Mouse (Mus musculus): ENCODE data around the gene Cyb5rl.
A peak's percentile ranks its signal among the peaks of the same experiment; 100 is the strongest.

Gene Cyb5rl

GRCm38 (mm10) chr4:107061560-107061959 is 5.2 kb upstream of the Cyb5rl start:
- DNase-seq (ENCODE audit: low spot score in 2 of 2), result no peak

DNA sequence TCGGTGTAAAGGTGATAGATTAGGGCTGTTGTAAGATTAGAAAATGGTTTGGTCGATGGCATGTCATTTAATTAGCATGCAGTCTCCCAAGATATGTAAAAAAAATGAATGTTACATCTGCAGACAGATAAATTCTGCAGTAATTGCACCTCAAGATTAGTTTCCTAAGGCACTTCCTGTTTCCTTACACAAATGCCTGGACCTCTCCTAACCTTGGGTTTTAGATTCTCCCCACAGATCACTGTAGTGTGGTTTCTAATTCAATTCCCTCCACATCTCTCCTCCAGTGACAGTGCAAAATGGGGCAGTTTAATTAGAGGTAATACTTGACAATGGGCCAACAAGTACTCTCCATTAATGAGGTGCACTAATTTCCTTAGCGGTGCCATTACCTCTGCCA is 3.6 kb upstream of the Cyb5rl start:
- DNase-seq (ENCODE audit: low spot score in 2 of 2), result no peak

DNA sequence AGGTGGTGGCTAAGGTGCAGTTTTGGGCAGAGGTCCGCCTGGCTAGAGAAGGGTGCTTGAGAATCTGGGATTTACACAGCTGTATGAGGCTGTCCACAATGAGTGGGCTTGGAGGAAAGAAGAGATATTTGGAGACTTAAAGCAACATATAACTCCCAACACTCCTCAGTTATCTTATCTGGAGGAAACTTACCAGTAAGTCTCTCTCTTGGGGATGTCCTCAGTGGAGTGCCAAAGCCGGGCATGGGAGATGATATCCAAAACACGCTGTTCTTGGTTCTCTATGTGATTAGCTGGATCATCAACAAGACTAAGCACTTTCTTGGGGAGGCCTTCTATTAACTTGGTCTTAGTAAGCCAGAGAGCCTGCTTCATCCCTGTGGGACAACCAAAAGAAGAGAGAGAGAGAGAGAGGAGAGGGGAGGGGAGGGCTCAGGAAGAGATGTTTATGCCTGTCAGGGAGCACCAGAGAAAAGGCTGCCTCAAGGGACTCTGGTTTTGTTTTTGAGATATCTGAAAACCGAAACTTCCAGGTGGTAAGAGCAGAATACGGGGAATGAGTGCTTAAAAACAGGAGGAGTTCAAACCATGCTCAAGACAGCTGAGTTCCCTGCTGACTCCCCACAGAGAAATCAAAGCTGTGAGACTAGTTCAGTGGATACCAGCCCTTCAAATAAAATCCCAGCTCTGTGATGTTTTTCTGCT is 2.2 kb upstream of the Cyb5rl start:
- no peak for DNase-seq (ENCODE audit: low spot score in 2 of 2)

DNA sequence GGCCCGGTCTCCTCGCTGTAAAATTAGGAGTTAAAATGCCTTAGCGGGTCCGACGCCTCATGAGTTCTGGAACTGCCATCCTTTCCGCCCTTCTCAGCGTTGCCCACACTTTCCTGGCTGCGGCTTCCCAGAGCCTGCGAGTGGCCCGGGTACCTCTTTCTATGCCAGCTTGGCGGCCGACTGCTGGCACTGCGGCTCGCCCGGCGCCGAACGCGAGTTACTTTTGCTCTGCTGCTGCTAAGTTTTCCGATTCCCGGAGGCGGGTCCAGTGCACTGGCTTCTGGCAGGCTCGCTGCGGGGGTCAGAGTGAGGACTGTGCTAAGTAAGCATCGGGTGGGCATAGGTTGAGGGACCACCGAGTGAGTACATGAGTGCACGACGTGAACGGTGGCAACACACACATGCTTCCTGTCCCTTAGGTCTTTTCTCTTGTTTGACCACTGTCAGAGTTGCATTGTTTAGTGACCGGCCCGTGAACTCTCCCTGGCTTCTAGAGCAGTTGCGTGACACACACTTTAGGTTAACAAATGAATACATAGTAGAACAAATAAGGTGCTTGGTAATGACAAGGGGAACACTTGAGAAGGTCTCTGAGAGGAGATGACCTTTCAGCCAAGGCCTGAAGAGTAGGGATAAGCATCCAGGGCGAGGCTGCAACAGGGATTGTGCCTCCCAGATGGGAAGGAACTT is 508 bp downstream of the Cyb5rl start:
- peak in 1 of 2 experiments; percentile 54 for DNase-seq (ENCODE audit: low spot score in 2 of 2)

- DNase-seq (ENCODE audit: low spot score in 2 of 2), result no peak
Observed at GRCm38 (mm10) chr4:107072343-107072742, 5.6 kb downstream of the Cyb5rl start.

- DNase-seq (ENCODE audit: low spot score in 2 of 2), result no peak
Observed at GRCm38 (mm10) chr4:107075456-107075855, 8.7 kb downstream of the Cyb5rl start.

DNA sequence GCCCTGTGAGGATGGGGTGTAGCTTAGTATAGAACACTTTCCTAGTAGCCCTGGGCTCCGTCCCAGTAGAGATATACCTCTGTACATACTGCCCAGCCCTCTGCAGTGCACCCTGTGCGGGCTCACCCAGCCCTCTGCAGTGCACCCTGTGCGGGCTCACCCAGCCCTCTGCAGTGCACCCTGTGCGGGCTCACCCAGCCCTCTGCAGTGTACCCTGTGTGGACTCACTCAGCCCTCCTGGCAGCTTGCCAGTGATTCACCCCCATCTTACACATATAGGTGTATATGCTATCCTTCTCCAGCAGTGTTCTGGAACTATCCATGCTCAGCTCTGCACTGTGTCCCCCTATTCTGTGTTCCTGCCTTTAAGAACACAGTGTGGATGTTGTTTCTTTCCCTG is 12.1 kb downstream of the Cyb5rl start:
- no peak for DNase-seq (ENCODE audit: low spot score in 2 of 2)

- no peak for DNase-seq (ENCODE audit: low spot score in 2 of 2)
Observed at GRCm38 (mm10) chr4:107079716-107080115, 12.9 kb downstream of the Cyb5rl start.

GRCm38 (mm10) chr4:107082185-107082584 is 15.4 kb downstream of the Cyb5rl start:
- DNase-seq (ENCODE audit: low spot score in 2 of 2), result no peak

DNA sequence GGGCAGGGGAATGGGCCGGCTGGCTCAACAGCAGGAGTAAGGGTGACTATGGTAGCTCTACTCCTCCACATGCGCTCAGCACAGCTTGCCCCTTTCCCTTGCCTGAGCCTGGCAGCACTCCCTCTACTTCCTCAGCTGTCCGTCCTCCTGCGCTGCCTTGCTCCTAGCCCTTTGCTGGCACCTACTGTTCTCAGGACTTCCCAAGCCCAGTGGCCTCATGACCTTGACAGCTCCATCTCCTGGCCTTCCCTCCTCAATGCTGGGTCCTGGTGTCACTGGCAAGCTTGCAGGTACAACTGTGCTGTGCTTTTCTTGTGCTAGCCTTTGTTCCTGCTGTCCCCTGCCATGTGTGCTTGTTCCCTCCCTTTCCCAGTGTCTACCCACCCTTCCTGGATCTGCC is 16.3 kb downstream of the Cyb5rl start:
- DNase-seq (ENCODE audit: low spot score in 2 of 2), result no peak

GRCm38 (mm10) chr4:107084343-107084742 is 17.6 kb downstream of the Cyb5rl start:
- no peak for DNase-seq (ENCODE audit: low spot score in 2 of 2)

DNA sequence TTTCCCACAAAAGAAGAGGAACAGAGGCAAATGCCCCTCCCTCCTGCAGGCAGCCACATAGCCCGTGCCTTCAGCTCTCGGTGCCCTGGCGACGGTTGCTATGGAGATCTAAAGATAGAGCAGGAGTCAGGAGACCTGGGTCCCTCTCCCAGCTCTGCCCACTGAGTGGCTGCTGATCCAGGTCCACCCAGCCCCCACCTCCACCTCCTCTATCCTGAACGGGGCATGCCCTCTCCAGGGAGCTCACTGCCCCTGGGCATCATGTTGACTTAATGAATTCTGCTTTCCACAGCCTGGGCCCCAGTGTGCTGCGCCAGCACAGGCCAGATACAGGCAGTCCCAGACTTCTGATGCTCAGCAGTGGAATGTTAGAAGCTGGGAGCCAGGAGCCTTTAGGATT is 18.1 kb downstream of the Cyb5rl start:
- no peak for DNase-seq (ENCODE audit: low spot score in 2 of 2)

- no peak for DNase-seq (ENCODE audit: low spot score in 2 of 2)
Observed at GRCm38 (mm10) chr4:107091696-107092095, 24.9 kb downstream of the Cyb5rl start.

DNA sequence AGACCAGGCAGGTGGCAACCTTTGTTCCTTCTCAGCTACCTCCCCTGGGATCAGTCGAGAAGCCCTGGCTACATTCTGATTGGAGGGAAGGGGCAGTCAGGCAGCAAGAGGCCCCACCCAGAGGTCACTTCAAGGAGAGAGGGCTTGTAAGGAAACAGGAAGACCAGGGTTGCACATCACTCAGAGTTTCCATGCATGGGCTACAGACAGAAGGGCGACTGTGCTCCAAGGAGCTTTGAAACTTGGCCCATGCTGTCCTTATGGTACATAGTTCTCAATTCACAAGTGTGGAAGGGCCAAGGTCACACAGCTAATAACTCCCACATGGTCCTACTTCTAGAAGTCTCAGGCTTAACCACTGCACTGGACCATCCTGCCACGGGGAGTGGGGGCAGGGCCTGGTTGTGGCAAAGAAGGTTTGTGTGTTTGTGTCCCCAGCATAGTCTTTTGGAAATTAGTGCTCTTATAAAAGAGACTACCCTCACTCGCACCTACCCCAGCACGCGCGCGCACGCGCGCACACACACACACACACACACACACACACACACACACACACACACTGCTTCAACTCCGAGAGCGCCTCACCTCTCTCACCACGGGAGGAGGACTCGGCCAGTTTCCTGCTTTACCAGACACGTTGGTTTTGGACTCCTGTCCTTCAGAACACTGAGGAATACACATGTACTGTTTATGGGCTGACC is 27.8 kb downstream of the Cyb5rl start:
- DNase-seq (ENCODE audit: low spot score in 2 of 2), result no peak

DNA sequence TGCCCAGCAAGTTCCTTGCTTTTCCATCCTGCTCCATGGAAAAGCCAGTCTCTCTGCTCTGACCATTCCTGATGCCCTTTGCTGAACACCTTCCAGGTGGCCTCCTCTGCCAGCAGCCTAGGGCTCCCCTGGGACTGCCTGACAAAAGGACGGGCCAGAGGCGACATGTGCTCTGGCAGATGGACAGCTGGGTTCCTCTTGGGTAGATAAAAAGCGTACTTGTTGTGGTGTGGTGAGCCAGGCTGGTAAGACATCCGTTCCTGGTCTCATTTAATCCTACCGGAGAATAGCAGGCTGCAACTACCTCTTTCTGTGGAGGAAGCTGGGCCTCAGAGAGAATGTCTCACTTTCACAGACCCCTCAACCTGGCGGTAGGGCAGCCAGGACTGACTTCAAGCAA is 29.3 kb downstream of the Cyb5rl start:
- no peak for DNase-seq (ENCODE audit: low spot score in 2 of 2)

GRCm38 (mm10) chr4:107096841-107097373 is 30.1 kb downstream of the Cyb5rl start, which contains the start of gene Cdcp2:
Gene Cdcp2 (plus strand): TSS chr4:107096891.
- no peak for DNase-seq (ENCODE audit: low spot score in 2 of 2)

- DNase-seq (ENCODE audit: low spot score in 2 of 2), result no peak
Observed at GRCm38 (mm10) chr4:107097871-107098270, 31.1 kb downstream of the Cyb5rl start.

DNA sequence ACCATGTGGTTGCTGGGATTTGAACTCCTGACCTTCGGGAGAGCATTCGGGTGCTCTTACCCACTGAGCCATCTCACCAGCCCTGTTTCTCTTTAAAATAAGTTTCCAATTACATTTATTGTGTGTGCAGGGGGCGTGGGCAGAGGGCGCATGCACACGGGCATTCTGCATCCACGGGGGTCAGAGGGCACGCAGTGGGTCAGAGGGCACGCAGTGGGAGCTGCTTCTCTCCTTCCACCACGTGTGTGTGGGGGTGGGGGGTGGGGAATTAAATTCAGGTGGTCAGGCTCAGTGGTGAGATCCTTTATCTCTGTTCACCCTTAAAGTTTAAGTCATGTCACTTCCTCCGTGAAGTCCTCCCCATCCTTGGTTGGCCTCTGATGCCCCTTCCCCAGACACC is 31.6 kb downstream of the Cyb5rl start:
- no peak for DNase-seq (ENCODE audit: low spot score in 2 of 2)

DNA sequence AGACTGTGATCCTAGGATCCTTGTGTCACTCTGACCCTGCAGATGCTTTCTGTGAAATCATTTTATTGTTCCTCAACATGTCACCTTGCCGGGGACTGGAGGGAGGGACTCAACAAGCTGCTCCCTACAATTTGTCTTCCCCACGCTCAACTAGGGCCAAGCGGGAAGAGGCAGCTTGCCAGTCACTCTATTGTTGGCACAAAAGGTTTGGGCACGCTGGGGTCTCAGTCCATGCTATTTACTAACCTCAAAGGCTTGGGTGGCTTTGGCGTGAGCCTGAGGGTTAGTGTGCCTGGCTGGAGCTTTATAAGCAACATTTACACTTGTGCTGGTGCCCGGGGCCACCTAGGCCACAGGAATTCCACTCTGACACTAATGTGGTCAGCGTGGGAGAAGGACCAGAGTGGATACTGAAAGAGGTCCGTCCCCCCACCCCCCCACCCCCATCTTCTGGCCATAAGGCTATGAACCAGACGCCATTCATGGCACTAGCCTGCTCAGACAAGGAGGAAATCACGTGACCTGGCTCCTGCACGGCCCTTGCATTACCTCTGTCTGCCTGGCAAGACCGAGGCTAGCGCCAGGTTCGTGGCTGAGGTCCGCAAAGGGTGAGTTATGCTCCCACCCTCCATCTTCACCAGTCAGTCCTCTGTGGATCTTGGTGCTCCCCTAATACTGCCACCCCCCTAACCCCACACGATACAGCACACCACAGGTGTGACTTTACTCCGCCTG is 32.2 kb downstream of the Cyb5rl start:
- DNase-seq (ENCODE audit: low spot score in 2 of 2), result no peak

DNA sequence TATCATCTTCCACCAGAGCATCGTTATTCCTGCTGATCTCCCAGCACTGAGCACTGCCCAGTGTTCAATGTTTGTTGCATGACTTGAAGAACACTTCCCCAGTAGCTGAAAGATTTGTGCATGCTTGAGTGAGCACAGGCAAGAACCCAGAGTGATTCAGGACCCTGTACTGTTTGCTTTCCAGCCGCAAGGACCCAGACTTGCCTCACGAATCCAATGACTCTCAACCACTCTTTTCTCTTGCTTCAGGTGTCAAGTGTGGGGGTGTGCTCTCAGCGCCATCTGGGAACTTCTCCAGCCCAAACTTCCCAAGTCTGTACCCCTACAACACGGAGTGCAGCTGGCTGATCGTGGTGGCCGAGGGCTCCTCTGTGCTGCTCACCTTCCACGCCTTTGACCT is 35.4 kb downstream of the Cyb5rl start:
- DNase-seq (ENCODE audit: low spot score in 2 of 2), result no peak

GRCm38 (mm10) chr4:107106777-107107176 is 40.0 kb downstream of the Cyb5rl start:
- DNase-seq (ENCODE audit: low spot score in 2 of 2), result no peak

DNA sequence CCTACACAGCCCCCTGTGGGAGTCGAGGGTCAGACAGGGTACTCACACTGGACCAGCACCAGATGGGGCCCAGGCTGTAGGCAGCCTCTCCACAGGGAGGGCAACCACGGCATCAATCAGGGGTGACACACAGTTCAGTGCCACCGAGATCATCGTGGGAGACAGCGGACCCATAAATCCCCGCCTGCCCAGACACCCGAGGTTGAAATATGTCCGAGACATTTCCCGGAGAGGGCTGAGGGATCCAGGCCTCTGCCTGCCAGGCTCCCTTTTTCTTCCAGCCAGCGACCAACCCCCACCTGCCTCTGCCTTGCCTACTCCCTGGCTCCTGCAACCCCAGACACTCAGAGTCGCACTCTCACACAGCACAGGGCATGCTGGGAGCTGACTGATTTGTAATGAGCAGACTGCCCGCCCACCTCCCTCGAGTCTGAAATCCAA is 41.5 kb downstream of the Cyb5rl start:
- DNase-seq (ENCODE audit: low spot score in 2 of 2), result no peak
